Mouse (Mus musculus): ENCODE measurements around the gene Slc36a2. TPM values are rescaled to one million over a fixed set of nuclear protein-coding genes. Genes with fewer than 3 reads are reported as not detected.
A peak's percentile ranks its signal among the peaks of the same experiment; 100 is the strongest.

The Slc36a2 gene
- total and polyA plus RNA-seq, 3 experiments: not detected

DNA sequence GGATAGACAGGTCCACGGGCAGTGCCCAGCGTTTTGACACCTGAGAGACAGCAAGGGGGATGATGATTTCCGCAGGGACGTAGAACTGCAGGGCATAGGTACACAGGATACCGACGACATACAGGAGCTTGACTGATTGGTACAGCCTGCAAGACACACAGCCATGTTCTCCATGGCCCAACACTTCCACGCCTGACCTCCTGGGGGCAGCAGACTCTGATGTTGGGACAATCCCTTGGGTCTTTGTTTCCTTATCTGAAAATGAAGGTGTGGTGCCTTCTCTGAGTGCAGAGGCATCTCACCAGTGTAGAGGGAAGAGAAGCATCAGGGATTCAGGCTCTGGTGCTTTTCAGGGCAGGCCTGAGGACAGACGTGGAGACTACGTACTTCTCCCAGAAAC lies 22.2 kb downstream of the Slc36a2 start:
- TF ChIP-seq SMC3 (IDR thresholded peaks at IDR 0.05; ENCODE audit: low read depth, low read length) (peak; percentile 77), JUND (IDR thresholded peaks at IDR 0.05; ENCODE audit: low read depth, low read length) (no peak), TAL1 (IDR thresholded peaks at IDR 0.05; ENCODE audit: low read length) (no peak), E2F4 (IDR thresholded peaks at IDR 0.05; ENCODE audit: borderline replicate concordance, low read depth, low read length) (no peak), RAD21 (IDR thresholded peaks at IDR 0.05; ENCODE audit: low read depth, low read length) (peak; percentile 79), TBP (IDR thresholded peaks at IDR 0.05; ENCODE audit: low read depth, low read length) (peak; percentile 23; the same call in 1 of the 2 replicates), ZC3H11A (IDR thresholded peaks at IDR 0.05; ENCODE audit: low read depth, low read length) (peak; percentile 50), UBTF (IDR thresholded peaks at IDR 0.05; ENCODE audit: borderline replicate concordance, insufficient read depth, low read depth, low read length) (no peak), SIN3A (IDR thresholded peaks at IDR 0.05; ENCODE audit: low read length) (no peak), POLR2A (IDR thresholded peaks at IDR 0.05; ENCODE audit: control insufficient read depth in 1 of 2, insufficient read depth in 1 of 2, low read depth in 1 of 2, low read length in 2 of 2, poor library complexity in 1 of 2) (no peak), ETS1 (IDR thresholded peaks at IDR 0.05; ENCODE audit: low read depth, low read length) (no peak), MYC (IDR thresholded peaks at IDR 0.05; ENCODE audit: low read depth, low read length) (no peak), BHLHE40 (IDR thresholded peaks at IDR 0.05; ENCODE audit: borderline replicate concordance, low read depth, low read length) (no peak), KAT2A (conservative IDR thresholded peaks at IDR 0.05; ENCODE audit: low read depth, low read length) (no peak), NRF1 (IDR thresholded peaks at IDR 0.05; ENCODE audit: insufficient read depth, low read depth, low read length, poor library complexity, severe bottlenecking) (no peak), GABPA (IDR thresholded peaks at IDR 0.05; ENCODE audit: low read depth, low read length) (no peak), GATA1 (IDR thresholded peaks at IDR 0.05; ENCODE audit: low read depth, low read length) (peak; percentile 71), CHD1 (IDR thresholded peaks at IDR 0.05; ENCODE audit: low read depth, low read length) (no peak), USF2 (IDR thresholded peaks at IDR 0.05; ENCODE audit: borderline replicate concordance in 1 of 2, insufficient read depth in 1 of 2, low read depth in 1 of 2, low read length in 2 of 2) (no peak), CTCF (IDR thresholded peaks at IDR 0.05 in 2 of 3, conservative IDR thresholded peaks at IDR 0.05 in 1 of 3; ENCODE audit: control insufficient read depth in 1 of 3, insufficient read depth in 1 of 3, low read depth in 2 of 3, low read length in 3 of 3, poor library complexity in 1 of 3, severe bottlenecking in 1 of 3) (peak; percentile 87 to 99 (median 98))

More for the DNA sequence above, 22.2 kb downstream of the Slc36a2 start:
- no peak overlapping the region for H3K27ac ChIP-seq (ENCODE audit: control insufficient read depth, low read depth, low read length)
- H3K4me1 ChIP-seq (ENCODE audit: control insufficient read depth in 1 of 2, insufficient read depth in 2 of 2, low read length in 2 of 2): peaks cover 0 to 9% of the 10 kb centered on the region in 2 experiments; a peak in 2 of 4 replicates
- peaks cover 3 to 6% of the 10 kb centered on the region in 2 experiments; a peak in 2 of 4 replicates for H3K27me3 ChIP-seq (ENCODE audit: control insufficient read depth in 1 of 2, insufficient read depth in 2 of 2, low read length in 2 of 2)
- no peaks in the 10 kb centered on the region for H3K79me2 ChIP-seq (ENCODE audit: control insufficient read depth, insufficient read depth, low read length, poor library complexity)
- H3K9me3 ChIP-seq (replicated peaks; ENCODE audit: insufficient read depth, low read length): no peaks in the 10 kb centered on the region
- peak; percentile 91 for DNase-seq (ENCODE audit: low read depth, low spot score)
- H3K9ac ChIP-seq (ENCODE audit: control insufficient read depth, low read depth, low read length, poor library complexity, severe bottlenecking): no peak overlapping the region
- no peak overlapping the region for H3K4me3 ChIP-seq (ENCODE audit: control insufficient read depth in 1 of 2, insufficient read depth in 1 of 2, low read depth in 2 of 2, low read length in 2 of 2)
- H3K36me3 ChIP-seq (ENCODE audit: control insufficient read depth in 1 of 2, insufficient read depth in 2 of 2, low read length in 2 of 2): peaks cover 0 to 2% of the 10 kb centered on the region in 2 experiments; a peak in 1 of 4 replicates

All from MEL (cell line).